Mouse (Mus musculus) heart, adult 11 months (tissue): ENCODE data around the gene Rpusd1.

ENCODE experiments used
- DNase-seq: peaks from one replicate; pipeline ENCODE4 v3.0.0; 2022

The Rpusd1 gene

GRCm38 (mm10) chr17:25727265-25728008, at the start of gene Rpusd1, which contains the start of gene Chtf18:
TSS of gene Rpusd1 (plus strand) at chr17:25727670.
TSS of gene Chtf18 (minus strand) at chr17:25727419.
- peak; percentile 100 for DNase-seq

- DNase-seq = no peak
These were observed 49.5 kb upstream of the Rpusd1 start for GRCm38 (mm10) chr17:25677969-25678368.

GRCm38 (mm10) chr17:25679818-25680217, 47.7 kb upstream of the Rpusd1 start:
- DNase-seq = no peak

GRCm38 (mm10) chr17:25681636-25682035, 45.8 kb upstream of the Rpusd1 start:
- peak; percentile 95 for DNase-seq

- DNase-seq = peak; percentile 76
These were observed 41.1 kb upstream of the Rpusd1 start for GRCm38 (mm10) chr17:25686323-25686722.

GRCm38 (mm10) chr17:25688922-25689321, 38.5 kb upstream of the Rpusd1 start:
- DNase-seq = no peak

GRCm38 (mm10) chr17:25696263-25696662, 31.2 kb upstream of the Rpusd1 start:
- no peak for DNase-seq

- peak; percentile 93 for DNase-seq
These were observed 29.0 kb upstream of the Rpusd1 start for GRCm38 (mm10) chr17:25698446-25698845.

GRCm38 (mm10) chr17:25700863-25701496, 26.5 kb upstream of the Rpusd1 start:
- peak; percentile 55 for DNase-seq

- DNase-seq = peak; percentile 78
These were observed 17.5 kb upstream of the Rpusd1 start for GRCm38 (mm10) chr17:25709994-25710393.

- DNase-seq = no peak
These were observed 16.3 kb upstream of the Rpusd1 start for GRCm38 (mm10) chr17:25711136-25711535.

GRCm38 (mm10) chr17:25715627-25716026, 11.8 kb upstream of the Rpusd1 start:
- DNase-seq = no peak

- DNase-seq = peak; percentile 82
These were observed 11.3 kb upstream of the Rpusd1 start for GRCm38 (mm10) chr17:25716130-25716529.

GRCm38 (mm10) chr17:25716711-25717637, 10.5 kb upstream of the Rpusd1 start, which contains the start of gene Gng13:
TSS of gene Gng13 (plus strand) at chr17:25717171.
- DNase-seq = peak; percentile 86

- DNase-seq = peak; percentile 84
These were observed 9.8 kb upstream of the Rpusd1 start for GRCm38 (mm10) chr17:25717691-25718090.

GRCm38 (mm10) chr17:25721476-25721875, 6.0 kb upstream of the Rpusd1 start:
- no peak for DNase-seq

- peak; percentile 82 for DNase-seq
These were observed 4.0 kb upstream of the Rpusd1 start for GRCm38 (mm10) chr17:25723470-25723869.

GRCm38 (mm10) chr17:25723919-25724318, 3.6 kb upstream of the Rpusd1 start:
- DNase-seq = no peak

GRCm38 (mm10) chr17:25725264-25725663, 2.2 kb upstream of the Rpusd1 start:
- no peak for DNase-seq

GRCm38 (mm10) chr17:25728009-25728270, 470 bp downstream of the Rpusd1 start:
- no peak for DNase-seq

GRCm38 (mm10) chr17:25732082-25732481, 4.6 kb downstream of the Rpusd1 start:
- DNase-seq = peak; percentile 96

GRCm38 (mm10) chr17:25735246-25735645, 7.8 kb downstream of the Rpusd1 start:
- no peak for DNase-seq

GRCm38 (mm10) chr17:25735745-25736144, 8.3 kb downstream of the Rpusd1 start, which contains the start of gene Mslnl:
TSS of gene Mslnl (plus strand) at chr17:25736042.
- DNase-seq = no peak
